Mouse (Mus musculus) small intestine, adult 2 months (tissue): Measurements from ENCODE around the gene Napepld. TPM values are rescaled to one million over a fixed set of nuclear protein-coding genes. Genes with fewer than 3 reads are reported as not detected.

Experiments
- H3K27ac ChIP-seq: fragments of 200-500 bp; 2 replicates; pipeline ENCODE4 v1.5.1; 2012; ENCODE audit warnings: low read depth, low read length, control low read depth, inconsistent platforms; ENCODE audit not compliant: insufficient read depth
- H3K27me3 ChIP-seq: fragments of 200-500 bp; 2 replicates; pipeline ENCODE4 v1.6.1; 2012; ENCODE audit warnings: mild to moderate bottlenecking, moderate library complexity, low read length, inconsistent platforms; ENCODE audit not compliant: control insufficient read depth, insufficient read depth
- H3K36me3 ChIP-seq: fragments of 200-500 bp; 2 replicates; pipeline ENCODE4 v1.6.1; 2012; ENCODE audit warnings: mild to moderate bottlenecking, low read length, control low read depth, inconsistent platforms; ENCODE audit not compliant: control insufficient read depth, insufficient read depth
- H3K4me1 ChIP-seq: fragments of 200-500 bp; 2 replicates; pipeline ENCODE4 v1.6.1; 2012; ENCODE audit warnings: low read length, inconsistent platforms, mixed read lengths; ENCODE audit not compliant: control insufficient read depth, insufficient read depth, insufficient read length
- H3K4me3 ChIP-seq: fragments of 200-500 bp; 2 replicates; pipeline ENCODE4 v1.5.1; 2012; ENCODE audit warnings: low read depth, mild to moderate bottlenecking, control low read depth, inconsistent platforms, low read length, moderate library complexity
- CTCF ChIP-seq: fragments of 200-500 bp; IDR thresholded peaks from 2 replicates; pipeline ENCODE4 v1.5.1; 2012; ENCODE audit warnings: low read depth, mild to moderate bottlenecking, control low read depth, inconsistent platforms, low read length, moderate library complexity, mixed read lengths; ENCODE audit not compliant: insufficient replicate concordance, insufficient read length; ENCODE audit errors: extremely low read depth
- POLR2A ChIP-seq: fragments of 200-500 bp; IDR thresholded peaks from 2 replicates; pipeline ENCODE4 v1.6.1; 2012; ENCODE audit warnings: low read depth, mild to moderate bottlenecking, control low read depth, inconsistent platforms, low read length, moderate library complexity
- WGBS: fragments of 180-500 bp; shearing (Covaris S2); methylation state at CpG from one replicate; pipeline ENCODE4 v1.1.7; 2018; 5-methylcytosine and 5-hydroxymethylcytosine counted together
- polyA plus RNA-seq: library from polyadenylated mRNA; depleted of rRNA; stranded (reverse); fragments of >200 nt; gene quantifications from 2 replicates; pipeline ENCODE4 v1.2.3, GENCODE M21; 2012; rRNA removed

The Napepld gene
- polyA plus RNA-seq, result 0.85 and 1.3 TPM in 2 replicates

- Histone ChIP-seq H3K4me3 (peak within 1 kb of the TSS; percentile 75), H3K4me1 (peaks cover 3% of the 10 kb centered on the region), H3K27me3 (no peaks in the 10 kb centered on the region), H3K27ac (peak within 1 kb of the TSS; percentile 93), H3K36me3 (no peaks in the 10 kb centered on the region)
- TF ChIP-seq POLR2A, result peak; percentile 96
- no peak for TF ChIP-seq CTCF
- under 1% methylated on average over 59 of the region's 59 CpGs for WGBS
These were observed at the start of gene Napepld for GRCm38 (mm10) chr5:21701351-21702008. TSS of gene Napepld (minus strand) at chr5:21701396.

- Histone ChIP-seq H3K4me3 (no peak overlapping the region), H3K27ac (no peak overlapping the region), H3K27me3 (no peaks in the 10 kb centered on the region), H3K4me1 (no peaks in the 10 kb centered on the region), H3K36me3 (peaks cover 65% of the 10 kb centered on the region)
- WGBS, result 95% methylated on average over 8 of the region's 8 CpGs
- TF ChIP-seq POLR2A, result no peak
These were observed 44.8 kb upstream of the Napepld start for GRCm38 (mm10) chr5:21745966-21746365.

GRCm38 (mm10) chr5:21744651-21745050 is 43.5 kb upstream of the Napepld start:
- H3K36me3 ChIP-seq, result peaks cover 72% of the 10 kb centered on the region

GRCm38 (mm10) chr5:21743606-21744005 is 42.4 kb upstream of the Napepld start:
- WGBS, result 95% methylated on average over 10 of the region's 10 CpGs
- TF ChIP-seq POLR2A, result no peak
- TF ChIP-seq CTCF, result no peak
- Histone ChIP-seq H3K4me3 (no peak overlapping the region), H3K36me3 (peaks cover 67% of the 10 kb centered on the region), H3K27ac (no peak overlapping the region), H3K27me3 (no peaks in the 10 kb centered on the region), H3K4me1 (no peaks in the 10 kb centered on the region)

More at GRCm38 (mm10) chr5:21744651-21745050, 43.5 kb upstream of the Napepld start:
- no peak overlapping the region for H3K4me3 ChIP-seq
- TF ChIP-seq CTCF (no peak), POLR2A (no peak)
- no peak overlapping the region for H3K27ac ChIP-seq
- no peaks in the 10 kb centered on the region for H3K4me1 ChIP-seq
- no peaks in the 10 kb centered on the region for H3K27me3 ChIP-seq

- H3K4me3 ChIP-seq, result no peak overlapping the region
These were observed 38.7 kb upstream of the Napepld start for GRCm38 (mm10) chr5:21739881-21740280.

GRCm38 (mm10) chr5:21739120-21739519 is 37.9 kb upstream of the Napepld start:
- Histone ChIP-seq H3K4me1 (peaks cover 5% of the 10 kb centered on the region; the same call in 1 of the 2 replicates), H3K27me3 (no peaks in the 10 kb centered on the region), H3K36me3 (peaks cover 32% of the 10 kb centered on the region), H3K27ac (no peak overlapping the region), H3K4me3 (no peak overlapping the region)
- 63% methylated on average over 11 of the region's 11 CpGs for WGBS
- TF ChIP-seq POLR2A (no peak), CTCF (no peak)

More at GRCm38 (mm10) chr5:21739881-21740280, 38.7 kb upstream of the Napepld start:
- WGBS, result 89% methylated on average over 13 of the region's 13 CpGs
- H3K36me3 ChIP-seq, result peaks cover 38% of the 10 kb centered on the region
- no peaks in the 10 kb centered on the region for H3K27me3 ChIP-seq
- no peak overlapping the region for H3K27ac ChIP-seq
- peaks cover 5% of the 10 kb centered on the region; the same call in 1 of the 2 replicates for H3K4me1 ChIP-seq
- TF ChIP-seq POLR2A, result no peak
- no peak for TF ChIP-seq CTCF

- Histone ChIP-seq H3K4me1 (peaks cover 5% of the 10 kb centered on the region; the same call in 1 of the 2 replicates), H3K27ac (no peak overlapping the region), H3K36me3 (peaks cover 19% of the 10 kb centered on the region), H3K4me3 (peak overlapping the region; percentile 99), H3K27me3 (no peaks in the 10 kb centered on the region)
- 9% methylated on average over 10 of the region's 10 CpGs for WGBS
- TF ChIP-seq CTCF (no peak), POLR2A (no peak)
These were observed 36.4 kb upstream of the Napepld start for GRCm38 (mm10) chr5:21737620-21738019.
